Mouse (Mus musculus): ENCODE measurements around the gene Cilp2. TPM values are rescaled to one million over a fixed set of nuclear protein-coding genes. Genes with fewer than 3 reads are reported as not detected.

The Cilp2 gene
- polyA plus RNA-seq, 1 experiment from 2014 or later: 0.31 TPM

DNA sequence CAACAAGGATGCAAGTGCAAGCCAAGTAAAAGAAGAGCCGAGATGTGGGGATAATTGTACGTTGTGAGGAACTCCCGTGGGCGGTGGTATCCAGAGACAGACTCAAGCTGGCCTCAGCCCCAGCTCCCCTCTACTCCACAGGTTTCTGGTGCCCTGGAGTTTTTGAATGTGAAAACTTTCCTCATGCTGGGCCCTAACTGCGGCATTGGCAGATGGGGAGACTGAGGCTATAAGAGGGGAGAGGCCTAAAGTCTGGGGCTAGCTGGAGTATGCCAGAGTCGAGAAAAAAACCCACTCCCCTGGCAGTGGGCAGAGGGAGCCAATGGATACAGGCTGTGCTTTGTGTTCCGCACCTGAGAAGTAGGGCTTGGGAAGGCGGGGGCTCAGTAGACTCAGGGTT, 16.6 kb upstream of the Cilp2 start:
- H3K27ac ChIP-seq (ENCODE audit: low read depth, low read length): no peak overlapping the region
- H3K9ac ChIP-seq (ENCODE audit: low read length): no peak overlapping the region
- H3K4me1 ChIP-seq (ENCODE audit: control insufficient read depth, insufficient read depth, low read length): peaks cover 19% of the 10 kb centered on the region
- no peaks in the 10 kb centered on the region for H3K9me3 ChIP-seq (ENCODE audit: control insufficient read depth, low read length)
- no peak overlapping the region for H3K4me3 ChIP-seq (ENCODE audit: low read depth, low read length)
- no peaks in the 10 kb centered on the region for H3K27me3 ChIP-seq (ENCODE audit: control insufficient read depth, insufficient read depth, low read length)
- DNase-seq (ENCODE audit: low spot score, missing footprints) (no peak), ATAC-seq (ENCODE audit: low FRiP score) (no peak)
- WGBS: 76% methylated on average over 8 of the region's 8 CpGs
- H3K4me2 ChIP-seq: peak overlapping the region; percentile 57
- no peaks in the 10 kb centered on the region; the same call in 1 of the 2 replicates for H3K36me3 ChIP-seq (ENCODE audit: control insufficient read depth, insufficient read depth, low read length)

DNA sequence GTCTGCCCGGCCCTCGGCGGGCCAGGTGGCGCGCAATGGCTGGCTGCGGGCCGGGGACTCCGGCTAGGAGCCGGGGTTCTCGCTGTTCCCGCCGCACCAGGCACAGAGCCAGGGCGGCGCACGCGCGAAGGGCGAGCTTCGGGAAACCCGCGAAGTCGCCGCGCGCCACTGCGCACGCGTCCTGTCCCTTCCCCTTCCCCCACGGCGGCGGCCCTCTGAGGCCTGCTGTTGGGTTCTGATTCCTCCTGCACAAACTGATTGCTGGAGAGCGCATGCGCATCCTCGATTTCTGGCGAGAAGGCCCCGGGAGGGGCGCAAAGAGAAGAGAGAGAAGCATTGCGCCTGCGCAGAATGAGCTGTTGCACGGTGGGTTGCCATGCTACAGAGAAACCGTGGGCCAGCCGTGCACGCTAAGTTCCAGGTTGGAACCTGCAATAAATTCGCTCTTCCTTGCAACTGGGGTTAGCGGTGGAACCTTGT, 15.6 kb upstream of the Cilp2 start:
- under 1% methylated on average over 43 of the region's 45 CpGs for WGBS
- H3K4me1 ChIP-seq (ENCODE audit: control insufficient read depth, insufficient read depth, low read length): peaks cover 19% of the 10 kb centered on the region
- H3K9ac ChIP-seq (ENCODE audit: low read length): peak overlapping the region; percentile 81
- peak overlapping the region; percentile 77 for H3K4me3 ChIP-seq (ENCODE audit: low read depth, low read length)
- DNase-seq (ENCODE audit: low spot score, missing footprints): peak; percentile 100
- H3K36me3 ChIP-seq (ENCODE audit: control insufficient read depth, insufficient read depth, low read length): no peaks in the 10 kb centered on the region
- no peaks in the 10 kb centered on the region for H3K9me3 ChIP-seq (ENCODE audit: control insufficient read depth, low read length)
- ATAC-seq (ENCODE audit: low FRiP score): peak; percentile 92
- no peaks in the 10 kb centered on the region for H3K27me3 ChIP-seq (ENCODE audit: control insufficient read depth, insufficient read depth, low read length)
- peak overlapping the region; percentile 65 for H3K27ac ChIP-seq (ENCODE audit: low read depth, low read length)
- peak overlapping the region; percentile 57 for H3K4me2 ChIP-seq

GRCm38 (mm10) chr8:69902163-69903062, 14.9 kb upstream of the Cilp2 start, which contains the start of the genes Tssk6, Ndufa13 and Yjefn3:
Gene Tssk6, plus strand, starts transcription at chr8:69902184.
Gene Ndufa13, minus strand, starts transcription at chr8:69902558.
Gene Yjefn3, minus strand, starts transcription at chr8:69902712.
- Histone ChIP-seq H3K4me1 (ENCODE audit: control insufficient read depth, insufficient read depth, low read length) (peaks cover 19% of the 10 kb centered on the region), H3K36me3 (ENCODE audit: control insufficient read depth, insufficient read depth, low read length) (no peaks in the 10 kb centered on the region), H3K4me2 (peak within 1 kb of the TSS; percentile 57), H3K4me3 (ENCODE audit: low read depth, low read length) (peak within 1 kb of the TSS; percentile 77), H3K9me3 (ENCODE audit: control insufficient read depth, low read length) (no peaks in the 10 kb centered on the region), H3K9ac (ENCODE audit: low read length) (peak within 1 kb of the TSS; percentile 85), H3K27me3 (ENCODE audit: control insufficient read depth, insufficient read depth, low read length) (no peaks in the 10 kb centered on the region), H3K27ac (ENCODE audit: low read depth, low read length) (peak within 1 kb of the TSS; percentile 76)
- 4% methylated on average over 89 of the region's 89 CpGs for WGBS
- ATAC-seq (ENCODE audit: low FRiP score) (peak; percentile 58), DNase-seq (ENCODE audit: low spot score, missing footprints) (no peak)

- H3K4me3 ChIP-seq (ENCODE audit: low read depth, low read length): peak overlapping the region; percentile 77
- H3K36me3 ChIP-seq (ENCODE audit: control insufficient read depth, insufficient read depth, low read length): no peaks in the 10 kb centered on the region
- H3K27me3 ChIP-seq (ENCODE audit: control insufficient read depth, insufficient read depth, low read length): no peaks in the 10 kb centered on the region
- H3K27ac ChIP-seq (ENCODE audit: low read depth, low read length): peak overlapping the region; percentile 76
- peaks cover 19% of the 10 kb centered on the region for H3K4me1 ChIP-seq (ENCODE audit: control insufficient read depth, insufficient read depth, low read length)
- 2% methylated on average over 41 of the region's 41 CpGs for WGBS
- DNase-seq (ENCODE audit: low spot score, missing footprints): peak; percentile 100
- H3K4me2 ChIP-seq: peak overlapping the region; percentile 57
- peak overlapping the region; percentile 85 for H3K9ac ChIP-seq (ENCODE audit: low read length)
- ATAC-seq (ENCODE audit: low FRiP score): peak; percentile 78
- H3K9me3 ChIP-seq (ENCODE audit: control insufficient read depth, low read length): no peaks in the 10 kb centered on the region
These were observed 14.1 kb upstream of the Cilp2 start for GRCm38 (mm10) chr8:69901484-69902162.

GRCm38 (mm10) chr8:69900895-69901451, 13.5 kb upstream of the Cilp2 start:
- Histone ChIP-seq H3K4me3 (ENCODE audit: low read depth, low read length) (peak overlapping the region; percentile 77), H3K4me2 (peak overlapping the region; percentile 57), H3K36me3 (ENCODE audit: control insufficient read depth, insufficient read depth, low read length) (no peaks in the 10 kb centered on the region), H3K9me3 (ENCODE audit: control insufficient read depth, low read length) (no peaks in the 10 kb centered on the region), H3K9ac (ENCODE audit: low read length) (peak overlapping the region; percentile 85), H3K27me3 (ENCODE audit: control insufficient read depth, insufficient read depth, low read length) (no peaks in the 10 kb centered on the region), H3K27ac (ENCODE audit: low read depth, low read length) (peak overlapping the region; percentile 76), H3K4me1 (ENCODE audit: control insufficient read depth, insufficient read depth, low read length) (peaks cover 19% of the 10 kb centered on the region)
- DNase-seq (ENCODE audit: low spot score, missing footprints) (no peak), ATAC-seq (ENCODE audit: low FRiP score) (0 out of 2 replicates have a peak, but pooled peaks have one; percentile 0)
- 24% methylated on average over 12 of the region's 12 CpGs for WGBS

DNA sequence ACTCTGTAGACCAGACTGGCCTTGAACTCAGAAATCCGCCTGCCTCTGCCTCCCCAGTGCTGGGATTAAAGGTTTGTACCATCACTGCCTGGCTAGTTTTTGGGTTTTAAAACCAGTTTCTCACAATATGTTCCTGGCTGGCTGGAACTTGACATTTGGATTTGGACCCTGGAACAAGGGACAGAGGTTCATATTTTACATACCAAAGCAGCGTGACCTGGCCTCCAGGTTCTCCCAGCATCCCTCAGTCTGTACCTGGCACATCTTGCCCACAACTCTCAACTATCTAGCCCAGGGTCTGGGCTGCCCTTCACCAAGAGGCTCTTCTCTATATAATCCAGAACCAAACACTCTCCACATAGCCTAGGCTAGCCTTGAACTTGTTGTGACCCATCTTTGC, 12.4 kb upstream of the Cilp2 start:
- 91% methylated on average over 2 of the region's 2 CpGs for WGBS
- H3K27ac ChIP-seq (ENCODE audit: low read depth, low read length): no peak overlapping the region
- no peaks in the 10 kb centered on the region for H3K36me3 ChIP-seq (ENCODE audit: control insufficient read depth, insufficient read depth, low read length)
- DNase-seq (ENCODE audit: low spot score, missing footprints) (no peak), ATAC-seq (ENCODE audit: low FRiP score) (no peak)
- H3K4me2 ChIP-seq: no peak overlapping the region
- peaks cover 22% of the 10 kb centered on the region for H3K4me1 ChIP-seq (ENCODE audit: control insufficient read depth, insufficient read depth, low read length)
- H3K27me3 ChIP-seq (ENCODE audit: control insufficient read depth, insufficient read depth, low read length): no peaks in the 10 kb centered on the region
- no peak overlapping the region for H3K9ac ChIP-seq (ENCODE audit: low read length)
- H3K4me3 ChIP-seq (ENCODE audit: low read depth, low read length): no peak overlapping the region
- H3K9me3 ChIP-seq (ENCODE audit: control insufficient read depth, low read length): no peaks in the 10 kb centered on the region

- Histone ChIP-seq H3K36me3 (ENCODE audit: control insufficient read depth, insufficient read depth, low read length) (no peaks in the 10 kb centered on the region; the same call in 1 of the 2 replicates), H3K4me1 (ENCODE audit: control insufficient read depth, insufficient read depth, low read length) (peaks cover 31% of the 10 kb centered on the region)
- 88% methylated on average over 6 of the region's 6 CpGs for WGBS
These were observed 10.4 kb upstream of the Cilp2 start for GRCm38 (mm10) chr8:69897857-69898256.

DNA sequence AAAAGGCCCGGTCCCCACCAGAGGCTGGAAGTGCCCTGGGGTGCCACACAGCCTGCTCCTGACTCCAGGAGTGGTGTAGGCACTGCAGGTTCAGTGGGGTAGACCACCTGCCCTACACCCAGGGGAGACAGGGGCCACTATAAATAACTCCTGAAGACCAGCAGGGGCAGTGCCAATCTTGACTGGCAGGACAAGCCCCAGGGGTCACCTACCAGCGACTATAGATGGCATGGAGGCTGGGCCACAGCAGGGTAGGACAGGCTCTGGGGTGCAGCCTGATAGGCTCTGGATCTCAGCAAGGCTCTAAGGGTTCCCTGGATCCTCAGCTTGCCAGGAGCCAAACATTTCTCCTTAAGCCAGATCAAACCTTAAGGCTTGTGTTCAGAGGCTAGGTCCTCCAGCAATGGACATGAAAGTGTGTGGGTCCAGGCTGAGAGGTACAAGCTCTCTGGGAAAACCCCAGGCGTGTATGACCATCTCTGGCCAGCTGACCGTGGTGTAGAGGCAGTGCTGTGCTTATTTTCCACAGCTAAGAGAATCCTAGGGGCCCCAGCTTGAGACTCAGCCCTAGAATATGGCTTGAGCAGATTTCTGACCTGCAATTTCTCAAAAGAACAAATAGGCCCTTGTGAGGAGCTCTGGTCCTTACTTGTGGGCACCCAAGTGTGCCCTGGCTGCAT, 8.4 kb upstream of the Cilp2 start:
- Histone ChIP-seq H3K4me3 (ENCODE audit: low read depth, low read length) (no peak overlapping the region), H3K27me3 (ENCODE audit: control insufficient read depth, insufficient read depth, low read length) (no peaks in the 10 kb centered on the region), H3K4me2 (no peak overlapping the region), H3K9ac (ENCODE audit: low read length) (no peak overlapping the region), H3K36me3 (ENCODE audit: control insufficient read depth, insufficient read depth, low read length) (no peaks in the 10 kb centered on the region; the same call in 1 of the 2 replicates), H3K27ac (ENCODE audit: low read depth, low read length) (no peak overlapping the region), H3K4me1 (ENCODE audit: control insufficient read depth, insufficient read depth, low read length) (peaks cover 27% of the 10 kb centered on the region), H3K9me3 (ENCODE audit: control insufficient read depth, low read length) (no peaks in the 10 kb centered on the region)
- 76% methylated on average over 4 of the region's 4 CpGs for WGBS
- peak; percentile 71 for DNase-seq (ENCODE audit: low spot score, missing footprints)
- ATAC-seq (ENCODE audit: low FRiP score): no peak

More at GRCm38 (mm10) chr8:69897857-69898256, 10.4 kb upstream of the Cilp2 start:
- no peaks in the 10 kb centered on the region for H3K9me3 ChIP-seq (ENCODE audit: control insufficient read depth, low read length)
- H3K27me3 ChIP-seq (ENCODE audit: control insufficient read depth, insufficient read depth, low read length): no peaks in the 10 kb centered on the region
- H3K9ac ChIP-seq (ENCODE audit: low read length): no peak overlapping the region; the same call in 1 of the 2 replicates
- no peak overlapping the region for H3K4me2 ChIP-seq
- no peak for DNase-seq (ENCODE audit: low spot score, missing footprints)
- no peak overlapping the region for H3K4me3 ChIP-seq (ENCODE audit: low read depth, low read length)
- no peak for ATAC-seq (ENCODE audit: low FRiP score)
- H3K27ac ChIP-seq (ENCODE audit: low read depth, low read length): no peak overlapping the region
